Mouse (Mus musculus): Measurements from ENCODE around the gene Agap1.

Agap1 gene

GRCm38 (mm10) chr1:89544094-89544493 is 89.5 kb downstream of the Agap1 start:
- no peak for DNase-seq (ENCODE audit: low spot score in 2 of 2)

- no peak for DNase-seq (ENCODE audit: low spot score in 2 of 2)
Measured at GRCm38 (mm10) chr1:89545099-89545498, 90.5 kb downstream of the Agap1 start.

GRCm38 (mm10) chr1:89547525-89548504 is 93.2 kb downstream of the Agap1 start:
- DNase-seq (ENCODE audit: low spot score in 2 of 2) = no peak

GRCm38 (mm10) chr1:89550061-89550869 is 95.7 kb downstream of the Agap1 start:
- no peak for DNase-seq (ENCODE audit: low spot score in 2 of 2)

GRCm38 (mm10) chr1:89552470-89552869 is 97.9 kb downstream of the Agap1 start:
- no peak for DNase-seq (ENCODE audit: low spot score in 2 of 2)

GRCm38 (mm10) chr1:89553791-89554190 is 99.2 kb downstream of the Agap1 start:
- DNase-seq (ENCODE audit: low spot score in 2 of 2) = no peak

- DNase-seq (ENCODE audit: low spot score in 2 of 2) = no peak
Measured at GRCm38 (mm10) chr1:89554969-89555856, 100.6 kb downstream of the Agap1 start.

- DNase-seq (ENCODE audit: low spot score in 2 of 2) = no peak
Measured at GRCm38 (mm10) chr1:89556006-89556405, 101.4 kb downstream of the Agap1 start.

- no peak for DNase-seq (ENCODE audit: low spot score in 2 of 2)
Measured at GRCm38 (mm10) chr1:89557401-89557800, 102.8 kb downstream of the Agap1 start.

- no peak for DNase-seq (ENCODE audit: low spot score in 2 of 2)
Measured at GRCm38 (mm10) chr1:89558080-89558479, 103.5 kb downstream of the Agap1 start.

GRCm38 (mm10) chr1:89563399-89563798 is 108.8 kb downstream of the Agap1 start:
- no peak for DNase-seq (ENCODE audit: low spot score in 2 of 2)

- DNase-seq (ENCODE audit: low spot score in 2 of 2) = no peak
Measured at GRCm38 (mm10) chr1:89566578-89567488, 112.2 kb downstream of the Agap1 start.

- no peak for DNase-seq (ENCODE audit: low spot score in 2 of 2)
Measured at GRCm38 (mm10) chr1:89568546-89569405, 114.2 kb downstream of the Agap1 start.

- no peak for DNase-seq (ENCODE audit: low spot score in 2 of 2)
Measured at GRCm38 (mm10) chr1:89570522-89571299, 116.1 kb downstream of the Agap1 start.

GRCm38 (mm10) chr1:89573486-89573885 is 118.9 kb downstream of the Agap1 start:
- DNase-seq (ENCODE audit: low spot score in 2 of 2) = no peak

- no peak for DNase-seq (ENCODE audit: low spot score in 2 of 2)
Measured at GRCm38 (mm10) chr1:89574941-89575890, 120.6 kb downstream of the Agap1 start.

GRCm38 (mm10) chr1:89576174-89576890 is 121.7 kb downstream of the Agap1 start:
- DNase-seq (ENCODE audit: low spot score in 2 of 2) = no peak

Data from left cerebral cortex, adult 9 months (tissue).